22 mouse cellular contexts compared by ENCODE assay signal in the genomic region with DNA sequence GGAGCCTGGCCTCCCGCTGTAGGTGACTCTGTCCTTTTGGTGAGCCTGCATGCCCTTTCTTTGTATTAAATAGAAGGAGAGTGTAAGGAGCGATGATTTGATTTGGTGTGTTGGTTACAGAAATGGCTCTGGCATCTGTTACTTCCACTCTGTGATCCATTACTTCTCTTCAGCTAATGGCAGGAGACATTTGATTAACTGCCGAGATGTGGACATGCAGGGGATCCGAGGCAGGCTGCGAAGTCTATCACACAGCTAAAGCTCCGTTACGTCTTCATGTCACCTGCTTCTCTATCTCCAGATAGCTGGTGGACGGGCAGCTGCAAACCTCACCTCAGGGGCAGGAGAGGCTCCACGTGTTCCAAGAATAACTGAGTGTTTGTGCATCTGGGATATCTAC. TPM values are rescaled to one million over a fixed set of nuclear protein-coding genes. Genes with fewer than 3 reads are reported as not detected.
"Had no signal": no experiment of that assay in that cellular context is flagged by ENCODE, and none has a peak within 500 bp of the region (broad histone marks: within the 10 kb centered on the region; RNA-seq: fewer than 3 reads in every experiment).

No protein-coding gene starts in this region.

- H3K4me2 ChIP-seq: lung, embryonic 14.5 days; midbrain, embryonic 13.5 days; midbrain, embryonic 15.5 days; neural tube, embryonic 13.5 days; neural tube, embryonic 15.5 days; stomach, embryonic 15.5 days had no signal

- DNase-seq: lung, adult 18-20 months; lung, embryonic 14.5 days; lung, postnatal 10 days; lung, postnatal 4 days; retina, postnatal 1 day; right cerebral cortex, adult 18-20 months; right cerebral cortex, postnatal 25 days; right cerebral cortex, postnatal 4 days; spleen, adult 18-20 months; thymus, adult 2 months; thymus, postnatal 25 days; thymus, postnatal 4 days had no signal

- H3K27ac ChIP-seq: midbrain, embryonic 10.5 days; midbrain, embryonic 13.5 days; midbrain, embryonic 15.5 days; neural tube, embryonic 13.5 days; neural tube, embryonic 15.5 days; stomach, embryonic 15.5 days; stomach, postnatal 0 days had no signal

- H3K27me3 ChIP-seq: midbrain, embryonic 13.5 days; midbrain, embryonic 15.5 days; neural tube, embryonic 13.5 days; neural tube, embryonic 15.5 days; stomach, embryonic 15.5 days had no signal

- H3K4me3 ChIP-seq: midbrain, embryonic 10.5 days; midbrain, embryonic 13.5 days; midbrain, embryonic 15.5 days; myocyte; neural tube, embryonic 13.5 days; neural tube, embryonic 15.5 days; stomach, embryonic 15.5 days had no signal

- H3K9ac ChIP-seq: lung, embryonic 14.5 days; midbrain, embryonic 13.5 days; midbrain, embryonic 15.5 days; neural tube, embryonic 13.5 days; neural tube, embryonic 15.5 days; stomach, embryonic 15.5 days had no signal

- H3K4me1 ChIP-seq: midbrain, embryonic 10.5 days; midbrain, embryonic 13.5 days; midbrain, embryonic 15.5 days; neural tube, embryonic 13.5 days; neural tube, embryonic 15.5 days; stomach, embryonic 15.5 days had no signal

- H3K9me3 ChIP-seq: midbrain, embryonic 10.5 days; midbrain, embryonic 13.5 days; midbrain, embryonic 15.5 days; neural tube, embryonic 13.5 days; neural tube, embryonic 15.5 days; stomach, embryonic 15.5 days had no signal

- ATAC-seq: midbrain, embryonic 13.5 days; midbrain, embryonic 15.5 days had no signal

- H3K36me3 ChIP-seq: midbrain, embryonic 10.5 days; midbrain, embryonic 13.5 days; midbrain, embryonic 15.5 days; neural tube, embryonic 13.5 days; neural tube, embryonic 15.5 days; stomach, embryonic 15.5 days had no signal

RNA-seq across cellular contexts. Expression of a gene that starts 3.8 kb away (rescaled TPM):
- total RNA-seq: megakaryocyte, adult 5-6 weeks; megakaryocyte-erythroid progenitor cell, adult 5-6 weeks had no signal
